Mouse (Mus musculus) olfactory bulb, adult 2 months (tissue): Measurements from ENCODE around the gene P2rx3.

Experiments used
- CTCF ChIP-seq: fragments of 200-500 bp; IDR thresholded peaks from 2 replicates; pipeline ENCODE4 v1.5.1; 2012; ENCODE audit warnings: low read depth, mild to moderate bottlenecking, low read length, moderate library complexity; ENCODE audit not compliant: insufficient read depth
- POLR2A ChIP-seq: fragments of 200-500 bp; IDR thresholded peaks from 2 replicates; pipeline ENCODE4 v1.6.1; 2012; ENCODE audit warnings: mild to moderate bottlenecking, low read depth, low read length, moderate library complexity; ENCODE audit not compliant: insufficient read depth

DNA sequence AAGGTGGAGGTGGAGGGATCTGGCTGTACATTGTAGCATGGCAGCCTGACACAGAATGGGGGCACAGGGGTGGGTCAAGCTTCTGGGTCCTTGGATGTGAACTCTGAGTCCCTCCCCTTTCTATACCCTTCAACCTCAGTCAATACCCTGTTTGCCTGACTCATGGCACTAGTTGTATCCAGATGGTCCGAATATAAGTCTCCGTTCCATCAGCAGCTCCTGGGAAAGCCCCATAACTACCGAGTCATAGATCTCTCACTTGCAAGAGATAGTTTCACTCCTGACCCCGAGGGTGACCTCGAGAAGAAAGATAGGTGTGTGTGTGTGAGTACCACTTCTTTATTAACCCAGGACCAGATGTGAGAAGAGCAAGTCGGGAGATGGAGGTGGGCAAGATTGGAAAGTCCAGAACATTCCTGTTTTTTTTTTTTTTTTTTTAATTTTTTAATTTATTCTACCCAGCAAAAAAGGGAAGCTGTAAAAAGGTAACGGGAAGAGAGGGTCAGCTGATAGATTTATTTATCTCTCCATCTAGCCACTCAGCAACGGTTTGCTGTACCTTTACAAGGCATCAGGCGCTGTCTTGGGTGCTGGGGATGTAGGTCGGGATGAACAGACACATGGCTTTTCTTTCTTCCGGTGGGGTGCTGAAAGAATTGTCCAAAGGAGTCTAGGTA lies 78.5 kb downstream of the P2rx3 start:
- no peak for TF ChIP-seq CTCF
- no peak for TF ChIP-seq POLR2A
